Mouse (Mus musculus) kidney, postnatal 14 days (tissue): ENCODE measurements around the gene Nbas.

Experiments
- DNase-seq: peaks from one replicate; pipeline ENCODE4 v3.0.0; 2022; ENCODE audit warnings: mixed read lengths

Gene Nbas

DNA sequence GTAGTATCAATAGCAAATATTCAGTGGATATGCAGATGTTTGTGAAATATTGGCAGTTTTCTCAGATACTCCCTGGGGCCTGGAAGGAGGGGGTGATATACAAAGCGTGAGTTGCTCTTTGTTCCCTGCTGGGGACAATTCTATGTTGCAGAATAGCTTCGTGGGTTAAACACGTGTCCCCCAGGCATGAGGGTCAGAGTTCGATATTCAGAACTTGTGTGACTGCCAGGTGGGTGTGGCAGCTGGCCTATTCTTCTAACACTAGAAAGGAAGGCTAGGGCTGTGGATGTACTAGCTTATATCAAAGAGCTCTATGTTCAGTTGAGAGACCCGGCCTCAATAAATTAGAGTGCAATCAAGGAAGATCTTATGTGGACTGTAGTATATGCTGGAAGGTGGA is 274.9 kb downstream of the Nbas start:
- DNase-seq, result peak; percentile 7

DNA sequence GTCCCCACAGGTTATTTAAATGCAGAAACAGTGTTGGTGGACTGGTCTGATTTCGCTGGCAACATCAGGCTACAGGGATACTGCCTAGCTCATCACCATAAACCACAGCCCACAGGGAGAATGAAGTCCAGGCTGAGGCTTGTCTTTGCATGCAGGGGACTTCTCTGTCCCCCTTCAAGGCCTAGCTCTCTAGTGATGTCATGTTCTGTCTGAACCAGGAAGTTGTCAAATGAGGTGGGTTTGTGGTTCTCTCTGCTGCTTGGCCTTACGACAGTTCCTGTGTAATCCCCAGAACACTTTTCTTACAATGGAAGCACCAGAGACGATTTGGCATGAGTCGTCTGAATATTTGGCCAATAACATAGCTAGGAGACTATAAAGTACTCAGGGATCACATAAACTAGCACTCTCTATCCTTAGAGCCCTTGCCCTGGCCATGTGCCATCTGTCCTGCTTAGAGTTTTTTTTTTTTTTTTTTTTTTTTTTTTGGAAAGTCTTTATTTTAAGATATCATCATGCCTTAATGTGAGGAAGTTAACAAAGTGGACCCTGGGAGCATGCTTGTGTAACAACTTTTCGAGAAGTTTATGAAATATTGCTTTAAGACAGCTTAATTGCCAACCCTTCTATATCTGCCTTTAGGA is 294.8 kb downstream of the Nbas start:
- DNase-seq, result no peak

DNA sequence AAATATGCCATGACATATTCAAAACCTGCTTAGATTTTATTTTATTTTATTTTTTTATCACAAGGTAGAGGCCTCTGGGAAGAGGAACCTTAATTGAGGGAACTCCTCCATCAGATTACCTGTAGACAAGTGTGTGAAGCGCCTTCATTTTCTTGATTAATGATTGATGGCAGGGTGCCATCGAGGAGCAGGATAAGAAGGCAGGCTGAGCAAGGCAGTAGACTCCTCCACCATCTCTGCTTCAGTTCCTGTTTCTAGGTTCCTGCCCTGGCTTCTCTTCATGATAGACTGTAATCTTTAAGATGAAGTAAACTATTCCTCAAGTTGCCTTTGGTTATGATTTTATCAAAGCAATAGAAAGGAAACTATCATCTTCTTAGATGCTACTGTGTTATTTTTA is 295.4 kb downstream of the Nbas start:
- no peak for DNase-seq

DNA sequence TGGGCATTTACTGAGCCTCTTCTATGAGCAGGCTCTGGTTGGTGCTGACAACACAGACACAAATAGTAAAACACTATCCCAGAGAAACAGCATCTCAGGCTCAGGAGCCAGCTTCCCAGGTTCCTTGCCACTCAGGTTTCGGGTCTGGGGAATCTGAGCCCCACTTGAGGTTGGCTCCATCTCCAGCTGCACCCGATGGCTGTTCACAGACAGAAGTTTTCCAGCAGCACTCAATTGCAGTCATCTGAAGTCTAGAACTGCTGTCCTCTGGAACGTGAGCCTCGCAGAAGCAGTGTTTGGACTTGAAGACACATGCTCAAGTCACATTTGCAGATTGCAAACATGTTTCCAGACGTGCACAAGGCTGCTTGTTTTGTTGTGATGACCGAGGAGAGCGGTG is 297.5 kb downstream of the Nbas start:
- no peak for DNase-seq

DNA sequence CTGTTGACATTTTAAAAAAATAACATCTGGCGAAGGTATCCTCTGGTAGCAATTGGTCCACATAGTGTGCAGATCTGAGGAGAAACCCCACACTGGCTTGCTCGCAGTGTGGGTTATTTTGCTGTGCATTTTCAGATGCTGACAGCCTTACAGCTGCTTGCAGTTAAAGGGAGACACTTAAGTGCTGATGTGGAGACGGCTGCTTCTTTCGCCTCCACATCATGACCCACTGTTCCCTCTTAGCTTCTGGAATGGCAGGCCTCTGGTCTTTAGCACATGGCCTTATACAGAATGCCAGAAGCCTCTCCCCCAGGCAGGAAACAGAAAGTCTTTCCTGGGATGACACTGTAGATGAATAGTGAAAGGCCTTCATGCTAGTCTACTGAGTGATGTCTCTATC is 306.2 kb downstream of the Nbas start:
- peak; percentile 9 for DNase-seq

DNA sequence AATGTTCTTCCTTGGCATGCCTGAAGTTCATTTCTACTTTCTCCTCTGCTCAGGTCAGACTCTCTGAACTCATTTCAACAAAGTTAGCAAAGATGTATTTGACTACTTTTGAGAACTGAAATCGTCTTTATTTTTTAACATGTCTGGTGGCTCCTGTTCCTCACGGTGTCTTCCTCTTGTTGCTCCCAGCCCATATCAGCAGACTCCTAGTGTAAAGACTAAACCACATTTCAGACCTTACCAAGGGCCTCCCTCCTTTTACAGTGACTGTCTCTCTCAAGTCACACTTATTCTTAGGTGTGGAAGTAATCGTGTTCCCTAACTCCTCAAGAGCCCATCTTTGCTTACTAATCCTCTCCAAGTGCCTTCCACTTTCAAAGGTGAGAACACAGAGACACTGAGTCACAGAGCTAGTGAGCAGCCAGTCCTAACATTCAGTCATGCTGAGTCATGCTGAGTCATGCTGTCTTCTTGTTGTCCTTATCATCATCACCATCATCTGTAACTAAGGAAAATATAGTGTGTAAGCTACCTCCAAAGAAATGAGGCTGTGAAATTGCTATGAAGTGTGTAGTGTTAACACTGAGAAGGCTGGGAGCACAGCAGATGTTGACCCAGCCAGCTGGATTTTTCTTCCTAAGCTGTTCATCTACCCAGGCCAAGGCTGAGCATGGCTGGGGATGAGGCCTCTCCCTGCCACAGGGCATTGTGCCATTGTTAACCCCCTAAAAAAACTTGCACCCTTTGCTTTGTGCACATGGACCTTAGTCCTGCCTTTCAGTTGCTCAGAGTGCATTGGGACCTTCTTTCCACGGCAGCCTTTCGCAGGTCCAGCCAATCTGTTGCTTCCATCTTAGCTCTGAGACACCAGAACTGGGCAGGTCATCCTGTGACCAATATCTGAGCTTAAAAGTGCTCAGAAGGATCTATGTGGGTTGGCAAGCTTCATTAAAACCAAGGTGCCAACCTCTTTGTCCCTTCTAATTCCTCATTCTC is 307.0 kb downstream of the Nbas start:
- no peak for DNase-seq

DNA sequence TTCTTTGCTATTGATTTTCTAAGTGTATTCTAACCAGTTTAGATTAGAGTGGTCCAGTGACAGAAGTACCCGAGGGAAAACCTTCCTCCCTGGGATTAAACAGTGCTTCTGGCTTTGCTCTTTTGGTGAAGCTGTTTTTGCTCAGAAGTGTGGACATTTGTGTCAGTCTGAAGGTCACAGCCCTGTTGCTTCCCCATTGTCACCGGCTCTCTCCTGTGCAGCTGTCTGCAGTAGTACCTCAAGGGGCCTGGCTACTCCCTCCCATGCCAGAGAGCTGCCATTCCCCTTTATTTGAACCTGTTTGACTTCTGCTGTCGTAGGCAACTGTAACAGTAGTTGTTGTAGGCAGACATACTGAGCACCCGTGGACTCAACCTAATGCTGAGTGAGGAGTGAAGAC is 307.8 kb downstream of the Nbas start:
- no peak for DNase-seq

DNA sequence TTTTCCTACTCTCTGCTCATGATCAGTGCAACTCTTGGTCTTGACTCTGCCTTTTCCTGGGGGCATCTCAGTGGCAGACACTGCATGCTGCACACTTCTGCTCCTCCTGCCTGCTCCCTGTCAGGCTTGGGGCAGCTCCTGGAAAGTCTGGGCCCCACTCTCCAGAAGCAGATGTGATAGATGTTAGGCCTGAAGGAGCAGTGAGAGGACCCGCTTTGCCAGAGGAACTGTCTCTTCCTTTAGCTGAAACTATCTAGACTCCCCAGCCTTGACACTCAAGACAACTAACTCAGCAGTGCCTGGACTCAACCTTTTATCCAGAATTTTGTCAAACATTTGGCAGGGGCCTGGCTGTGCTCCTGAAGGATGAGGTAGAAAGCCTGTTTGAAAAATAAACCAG is 311.9 kb downstream of the Nbas start:
- no peak for DNase-seq

DNA sequence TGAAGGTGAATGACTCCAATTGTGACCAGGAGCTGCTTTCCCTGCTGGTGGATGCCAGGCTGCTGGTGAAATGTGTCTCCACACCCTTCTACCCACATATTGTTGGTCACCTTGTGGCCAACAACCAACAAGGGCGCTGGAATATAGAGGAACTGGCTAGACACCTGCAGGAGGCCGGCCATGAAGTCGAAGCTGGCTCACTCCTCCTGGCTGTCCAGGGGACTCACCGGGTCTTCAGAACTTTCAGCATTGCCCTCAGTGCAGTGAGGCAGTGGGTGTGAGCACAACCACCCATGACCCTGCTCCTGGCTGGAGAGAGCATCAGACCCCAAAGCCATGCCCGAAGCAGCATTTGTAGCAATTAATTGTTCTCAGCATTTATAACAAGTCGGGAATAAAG is 314.5 kb downstream of the Nbas start:
- no peak for DNase-seq

DNA sequence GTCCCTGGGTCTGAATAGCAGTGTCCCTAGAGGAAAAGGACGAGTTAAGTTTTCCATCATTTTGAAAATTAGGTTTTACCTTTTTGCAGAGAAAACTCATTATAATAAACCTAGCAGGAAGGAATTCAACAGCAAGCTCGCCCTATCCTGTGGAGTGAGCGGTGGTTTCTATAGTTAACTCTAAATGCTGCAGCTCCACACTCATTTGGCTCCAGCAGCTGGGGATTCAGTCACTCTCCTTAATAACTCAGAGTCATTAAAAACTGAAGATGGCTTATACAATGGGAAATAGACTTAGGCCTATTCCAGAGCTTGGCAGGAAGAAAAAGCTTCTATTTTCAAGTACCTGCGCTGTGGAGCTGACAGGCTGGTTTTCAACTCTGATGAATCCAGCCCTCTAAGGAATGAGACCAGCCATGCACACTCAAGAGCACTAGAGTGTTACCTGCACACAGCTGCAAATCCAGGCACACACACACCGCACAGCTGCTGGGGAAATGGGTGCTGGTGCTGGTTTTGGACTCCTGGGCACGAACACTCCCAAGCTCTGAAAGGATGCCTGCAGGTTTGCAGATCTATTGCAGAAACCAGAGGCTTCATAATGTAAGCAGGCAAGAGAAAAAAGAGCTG is 316.7 kb downstream of the Nbas start:
- no peak for DNase-seq

DNA sequence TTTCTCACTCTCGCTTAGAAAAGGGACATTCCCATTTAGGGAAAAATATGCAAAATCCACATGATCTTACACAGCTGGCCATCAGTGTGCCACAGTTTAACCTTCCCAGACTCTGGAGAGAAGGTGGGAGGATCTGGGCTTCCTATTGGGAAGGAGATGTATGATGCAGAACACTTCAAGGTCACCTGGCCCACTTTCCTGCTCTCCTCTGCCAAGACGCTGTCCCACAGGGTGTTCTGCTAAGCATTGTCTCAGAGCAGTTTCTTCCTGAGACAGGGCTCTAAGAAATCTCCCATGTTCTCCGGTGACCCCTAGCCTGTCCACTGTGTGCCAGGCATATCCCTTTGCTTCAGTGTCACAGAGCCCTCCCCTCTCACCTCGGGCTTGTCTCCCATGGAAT is 318.7 kb downstream of the Nbas start:
- DNase-seq, result no peak

DNA sequence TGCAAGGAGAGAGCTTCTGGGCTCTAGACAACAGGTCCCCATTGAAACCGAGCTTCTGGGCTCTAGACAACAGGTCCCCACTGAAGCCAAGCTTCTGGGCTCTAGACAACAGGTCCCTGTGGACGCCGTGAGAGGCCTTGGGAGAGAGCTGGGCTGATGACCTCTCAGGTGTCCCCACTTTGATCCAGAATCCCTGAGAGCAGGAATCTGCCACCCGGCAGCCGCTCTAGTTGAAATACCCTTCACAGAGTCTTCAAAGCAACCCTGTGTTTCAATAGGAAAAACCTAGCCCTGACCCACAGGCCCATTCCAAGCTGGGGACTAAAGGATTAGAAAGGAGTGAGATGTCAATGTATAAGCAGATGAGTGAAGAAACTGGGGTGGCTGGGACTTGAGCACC is 320.1 kb downstream of the Nbas start:
- no peak for DNase-seq

DNA sequence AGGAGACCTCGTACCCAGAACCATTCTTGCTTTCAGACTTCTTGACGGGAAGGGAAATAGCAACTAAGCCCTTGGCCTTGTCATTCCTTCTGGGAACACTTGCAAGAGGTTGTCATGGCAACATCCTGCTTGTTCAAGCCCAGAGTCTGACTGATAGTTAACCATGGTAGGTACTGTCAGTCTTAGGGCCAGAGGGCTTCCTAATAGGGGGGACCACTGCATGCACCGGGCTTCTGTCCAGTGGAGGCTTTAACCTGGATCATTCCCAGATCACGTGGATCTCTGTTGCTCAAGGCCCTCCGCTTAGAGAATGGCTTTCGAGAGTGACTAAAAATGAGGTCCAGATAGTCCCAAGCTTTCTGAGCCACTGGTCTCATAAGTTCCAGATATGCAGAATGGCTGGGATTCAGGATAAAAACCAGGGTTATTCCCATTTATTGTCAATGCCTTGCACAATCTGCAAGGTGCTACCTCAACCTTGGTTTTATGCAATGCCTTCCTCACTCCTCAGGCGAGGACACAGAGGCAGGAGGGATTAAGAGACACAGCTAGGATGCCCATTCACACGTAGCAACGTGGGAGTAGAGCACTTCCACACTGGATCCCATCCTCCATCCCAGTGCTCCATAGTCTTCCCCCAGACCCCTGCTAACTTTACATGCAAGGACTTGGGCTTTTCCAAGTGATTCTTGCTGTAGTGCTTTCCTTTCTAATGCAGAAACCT is 326.0 kb downstream of the Nbas start:
- DNase-seq, result no peak

DNA sequence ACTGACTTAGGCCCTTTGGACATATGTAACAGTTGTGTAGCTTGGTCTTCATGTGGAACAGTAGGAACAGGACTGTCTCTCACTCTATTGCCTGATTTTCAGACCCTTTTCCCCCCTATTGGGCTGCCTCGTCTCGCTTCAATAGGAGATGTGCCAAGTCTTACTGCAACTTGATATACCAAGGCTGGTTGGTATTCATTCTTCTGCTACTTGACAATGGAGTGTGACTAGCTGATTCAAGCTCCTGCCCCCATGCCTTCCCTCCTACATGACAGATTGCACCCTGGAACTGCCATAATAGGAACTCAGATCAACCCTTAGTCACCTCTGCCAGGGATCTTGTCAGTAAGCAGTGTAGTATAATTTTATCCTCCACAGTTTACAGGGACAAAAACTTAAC is 328.1 kb downstream of the Nbas start:
- DNase-seq, result no peak

DNA sequence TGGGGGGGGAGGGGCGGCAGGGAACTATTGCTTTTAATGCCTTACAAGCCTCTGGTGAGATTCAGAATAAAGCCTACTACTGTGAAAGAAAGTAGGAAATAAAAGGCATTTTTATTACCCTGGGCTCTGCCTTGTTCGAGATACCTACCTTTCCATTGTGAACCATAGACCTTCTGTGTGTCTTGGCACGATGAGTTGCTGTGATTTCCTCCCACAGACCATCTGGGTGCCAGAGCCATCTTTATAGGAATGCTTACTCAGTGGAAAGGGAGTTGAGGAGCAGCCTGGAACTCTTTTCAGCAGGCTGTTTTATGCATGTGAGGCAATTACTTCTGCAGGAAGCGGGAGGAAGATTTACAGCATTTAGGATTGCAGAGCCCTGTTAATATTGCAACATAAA is 329.6 kb downstream of the Nbas start:
- DNase-seq, result peak; percentile 16

DNA sequence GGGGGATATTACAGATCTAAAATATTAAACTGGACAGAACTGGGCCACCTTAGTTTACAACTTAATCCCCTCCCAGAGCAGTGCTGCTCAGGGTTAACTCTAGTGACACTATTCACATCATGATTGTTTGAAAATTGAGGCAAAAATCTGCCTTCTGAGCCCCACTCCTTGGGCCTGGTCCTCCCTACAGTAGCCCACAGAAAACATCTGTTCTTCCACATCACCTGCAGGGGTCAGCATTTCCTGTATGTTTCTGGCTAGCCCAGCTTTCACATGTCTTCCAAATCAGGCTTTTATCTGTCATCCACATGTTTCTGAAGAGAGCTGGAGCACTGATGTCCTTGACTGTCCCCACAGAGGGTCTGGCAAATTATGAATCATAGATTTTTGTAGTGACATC is 333.5 kb downstream of the Nbas start:
- peak; percentile 19 for DNase-seq

DNA sequence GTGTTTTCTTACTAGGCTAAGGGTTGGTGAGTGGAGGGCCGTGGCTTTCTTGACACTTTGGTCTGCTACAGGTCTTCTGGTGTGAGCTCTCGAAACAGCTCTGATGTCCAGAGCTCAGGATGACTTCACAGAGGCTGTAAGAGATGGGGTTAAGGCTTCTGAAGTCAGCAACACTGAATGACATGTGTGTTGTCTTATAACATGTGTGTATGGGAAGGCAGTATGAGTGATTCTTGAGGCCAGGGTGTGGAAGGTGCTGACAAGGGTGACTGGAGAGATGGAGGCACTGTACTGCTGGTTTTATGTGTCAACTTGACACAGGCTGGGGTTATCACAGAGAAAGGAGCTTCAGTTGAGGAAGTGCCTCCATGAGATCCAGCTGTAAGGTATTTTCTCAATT is 338.1 kb downstream of the Nbas start:
- no peak for DNase-seq

DNA sequence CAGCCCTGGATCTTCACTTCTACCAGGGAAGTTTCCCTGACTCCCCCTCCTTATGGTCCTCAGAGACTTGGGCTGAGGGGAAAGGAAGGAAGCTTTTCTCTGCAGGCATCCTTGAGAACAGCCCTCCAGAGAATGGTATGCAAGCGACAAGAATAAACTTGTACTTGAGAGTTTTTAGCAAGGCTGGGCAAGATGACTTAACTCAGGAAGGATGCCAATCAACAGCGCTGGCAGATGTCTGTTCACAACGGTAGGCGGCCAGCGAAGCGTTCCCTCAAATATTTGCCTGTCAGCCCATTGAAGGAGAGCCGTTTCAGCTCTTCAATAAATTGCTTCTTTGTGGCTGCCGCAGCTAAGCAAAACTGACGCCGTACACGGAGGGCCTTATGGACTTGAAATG is 340.1 kb downstream of the Nbas start:
- no peak for DNase-seq

DNA sequence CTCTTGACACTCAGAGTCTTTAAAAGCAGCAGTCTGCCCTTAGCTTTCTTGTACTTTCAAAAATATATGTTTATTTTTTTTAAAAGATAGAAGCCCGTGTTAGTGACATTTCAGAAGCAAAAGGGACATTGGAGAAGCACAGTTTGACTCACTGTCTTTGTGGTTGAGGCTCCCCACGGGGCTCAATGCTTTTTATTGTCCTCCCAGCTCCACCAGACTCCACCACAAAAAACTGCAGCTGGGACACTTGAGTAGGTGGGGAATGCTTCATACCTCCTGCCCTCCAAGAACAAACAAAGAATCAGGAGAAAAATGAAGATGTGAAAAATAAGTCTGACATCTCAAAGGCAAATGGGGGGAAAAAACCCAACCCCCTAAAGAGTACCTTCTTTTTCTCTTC is 344.1 kb downstream of the Nbas start:
- no peak for DNase-seq

DNA sequence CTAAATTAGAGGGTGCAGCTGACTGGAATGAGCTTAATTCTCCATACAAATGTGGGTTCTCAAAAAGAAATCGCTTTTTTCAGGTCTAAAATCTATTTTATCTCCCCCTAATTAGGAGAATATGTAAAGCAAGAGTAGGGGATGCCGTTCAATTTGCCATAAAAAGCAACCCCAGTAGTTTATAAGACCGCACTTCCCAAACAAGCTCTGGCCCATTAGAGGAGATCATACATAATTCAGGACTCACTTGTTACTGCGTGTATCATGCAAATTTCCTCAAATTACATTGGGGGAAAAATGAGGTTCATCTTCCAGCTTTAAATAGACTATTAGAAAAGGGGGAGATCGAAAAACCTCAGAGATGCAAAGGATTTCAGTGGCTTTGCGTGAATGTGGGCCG is 346.7 kb downstream of the Nbas start:
- DNase-seq, result no peak

DNA sequence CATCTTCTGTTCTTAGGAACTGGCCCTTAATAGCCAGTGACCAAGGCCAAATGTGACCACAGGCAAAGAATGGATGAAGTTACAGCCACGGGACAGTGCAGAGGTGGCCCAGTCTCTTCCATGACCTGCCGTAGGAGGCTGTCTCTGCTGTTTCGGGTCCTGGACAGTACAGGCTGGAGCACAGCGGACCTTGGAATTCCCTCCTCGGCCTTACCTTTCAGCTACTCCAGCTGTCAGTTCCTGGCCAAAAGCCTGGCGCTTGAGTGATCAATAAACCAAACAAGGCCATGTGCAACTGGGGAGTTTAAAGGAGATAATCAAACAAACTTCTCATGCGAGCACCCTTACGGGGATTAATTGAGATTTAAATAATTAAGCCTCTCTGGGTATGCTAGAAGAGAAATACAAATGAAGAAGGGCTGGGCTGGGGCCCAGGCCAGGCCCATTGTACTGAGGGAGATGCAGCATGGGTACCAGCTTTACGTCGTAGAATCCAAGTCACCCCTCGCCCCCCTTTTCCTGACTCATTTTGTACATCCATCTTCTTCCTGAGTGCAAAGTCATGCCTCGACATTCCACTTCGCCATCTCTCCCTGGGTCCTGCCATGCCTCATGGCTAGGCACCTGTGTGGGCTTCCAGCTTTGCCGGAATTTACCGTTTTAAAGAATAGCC is 353.4 kb downstream of the Nbas start:
- no peak for DNase-seq

DNA sequence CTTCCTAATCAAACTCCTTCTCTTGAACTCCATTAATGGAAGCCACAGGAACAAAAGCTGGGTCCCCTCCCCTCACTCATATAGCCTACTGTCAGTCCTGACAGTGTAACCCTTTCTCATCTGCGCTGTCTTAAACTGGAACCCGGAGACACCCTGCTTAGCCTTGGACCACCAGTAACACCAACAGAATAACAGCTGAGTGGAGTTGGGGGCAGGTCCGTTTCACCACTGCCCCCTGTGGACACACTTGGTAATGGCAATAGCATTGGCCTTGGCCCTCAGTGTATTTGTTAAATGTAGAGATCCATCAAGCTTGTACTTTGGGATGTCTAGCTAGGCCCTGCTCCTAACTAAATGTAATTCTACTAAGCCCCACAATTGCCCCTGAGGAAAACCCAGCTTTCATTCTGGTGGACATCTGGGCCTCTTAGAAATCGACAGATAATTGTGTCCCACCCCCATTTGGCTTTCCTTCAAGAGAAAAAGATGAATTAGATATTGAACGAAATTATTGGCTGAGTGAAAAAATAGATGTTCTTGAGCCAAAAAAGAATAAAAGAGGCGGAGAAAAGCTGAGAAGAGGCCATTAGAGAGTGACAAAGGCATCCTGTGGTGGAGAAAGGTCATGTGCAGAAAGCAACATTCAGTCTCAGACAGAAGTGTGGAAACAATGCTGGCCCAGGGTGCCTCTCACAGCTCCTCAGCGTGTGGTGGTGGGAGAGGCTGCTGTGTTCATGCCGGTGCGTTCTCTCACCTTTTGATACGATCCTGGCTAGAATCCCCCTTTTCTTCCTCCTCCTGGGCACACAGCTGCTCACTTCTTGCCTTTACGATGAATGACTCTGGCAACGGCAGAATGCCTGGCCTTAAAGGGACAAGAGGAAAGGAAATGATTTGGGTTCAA is 358.1 kb downstream of the Nbas start:
- DNase-seq, result no peak
